Mouse (Mus musculus): ENCODE measurements at regions not wholly inside any gene's neighbourhood (a gene's known extent, or its start where the extent isn't known, plus 50 kb on each side); places are given as distances from the start of the nearest gene placed in this dataset.

DNA sequence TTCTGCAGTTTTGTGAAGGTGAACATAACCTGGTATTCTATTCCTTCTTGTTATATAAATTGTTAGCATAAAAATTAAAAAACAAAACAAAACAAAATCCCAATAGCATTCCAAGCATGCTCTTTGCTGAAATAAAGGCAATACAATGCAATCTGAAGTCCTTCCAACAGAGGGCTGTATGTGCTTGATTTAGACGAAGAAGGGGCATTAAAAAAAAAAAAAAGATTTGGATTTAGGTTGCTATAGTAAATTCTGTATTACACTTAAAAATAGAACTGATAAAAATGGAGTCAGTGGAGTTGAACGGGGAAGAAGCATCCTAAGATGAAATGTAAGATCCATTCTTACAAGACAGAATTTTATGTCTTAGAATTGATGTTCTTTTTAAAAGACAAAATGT, 810.6 kb upstream of the Gm5150 start:
- DNase-seq (ENCODE audit: low spot score) = peak; percentile 21

DNA sequence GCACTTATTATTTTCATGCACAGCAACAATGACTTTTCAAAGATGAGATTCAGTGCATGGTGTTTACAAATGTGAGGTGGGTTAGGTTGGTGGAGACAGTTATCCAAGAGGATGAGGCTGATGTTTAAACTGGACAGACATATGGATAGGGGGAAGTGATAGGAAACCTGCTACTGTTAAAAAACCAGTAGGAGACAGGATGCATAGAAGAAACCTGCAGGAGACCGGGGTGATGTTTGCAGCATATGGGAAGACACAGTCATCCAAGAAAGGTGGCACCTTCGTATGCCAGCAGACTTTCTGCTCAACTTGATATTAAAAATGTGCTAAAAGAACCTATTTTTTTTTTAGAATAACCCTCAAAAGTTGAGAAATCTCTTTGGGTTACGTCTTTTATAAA, 809.9 kb upstream of the Gm5150 start:
- no peak for DNase-seq (ENCODE audit: low spot score)

DNA sequence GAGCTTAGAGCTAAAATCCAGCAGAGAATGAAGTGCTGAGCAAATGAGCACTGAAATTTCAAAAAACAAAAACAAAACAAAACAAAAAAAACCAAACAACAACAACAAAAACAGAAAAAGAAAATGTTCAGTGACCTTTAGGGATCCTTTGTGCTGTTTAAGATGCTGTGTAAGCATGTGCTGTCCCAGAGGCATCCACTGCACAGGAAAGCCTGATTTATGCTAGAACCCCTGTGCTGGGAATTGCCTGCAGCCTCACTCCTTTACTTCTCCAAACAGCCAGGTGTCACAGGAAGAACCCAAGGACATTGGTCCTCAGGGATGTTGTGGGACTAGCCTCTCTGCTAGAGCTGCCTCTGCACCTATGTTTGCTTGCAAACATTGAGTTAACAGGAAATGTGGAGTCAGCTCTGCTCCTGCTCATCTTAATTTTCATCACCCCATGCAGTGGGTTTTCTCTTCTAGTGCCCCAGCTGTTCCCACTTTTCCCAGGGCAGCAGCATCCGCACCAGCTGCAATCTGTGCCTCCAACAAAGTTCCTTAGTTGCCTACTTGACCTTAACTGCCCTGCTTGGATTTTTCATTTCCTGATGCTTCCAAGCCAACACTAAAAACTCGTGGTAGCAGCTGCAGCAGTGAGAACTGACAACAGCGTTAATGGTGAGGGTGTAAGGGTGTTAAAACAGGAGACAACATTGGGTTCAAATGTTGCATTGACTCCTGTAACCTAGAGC, 804.8 kb upstream of the Gm5150 start:
- peak; percentile 14 for DNase-seq (ENCODE audit: low spot score)

DNA sequence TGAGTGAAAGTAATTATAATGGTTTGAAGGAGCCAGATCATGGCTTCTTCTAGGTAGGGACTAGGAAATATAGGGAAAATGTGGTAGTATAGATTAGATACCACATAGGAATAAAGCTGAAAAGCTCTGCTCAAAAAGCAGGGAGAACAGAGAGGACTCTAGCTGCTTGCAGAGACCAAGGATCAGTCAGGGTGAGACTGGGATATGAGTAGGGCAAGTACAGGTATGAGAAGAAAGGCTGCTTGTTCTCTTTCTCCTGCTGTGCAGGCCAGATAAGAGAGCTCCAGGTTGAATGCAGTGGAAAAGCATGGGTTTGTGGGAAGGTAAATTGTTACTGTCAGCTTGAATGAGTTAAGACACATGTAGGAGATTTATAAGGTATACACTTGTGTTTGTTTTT, 797.4 kb upstream of the Gm5150 start:
- no peak for DNase-seq (ENCODE audit: low spot score)
